Mouse (Mus musculus): ENCODE measurements around the gene Trim5. TPM values are rescaled to one million over a fixed set of nuclear protein-coding genes. Genes with fewer than 3 reads are reported as not detected.
A peak's percentile ranks its signal among the peaks of the same experiment; 100 is the strongest.

Trim5 gene
- polyA plus RNA-seq, 1 experiment from 2014 or later = 2.3 TPM

- ATAC-seq (peak; percentile 98), DNase-seq (ENCODE audit: low read depth, low spot score) (peak; percentile 19)
- H3K27me3 ChIP-seq = no peaks in the 10 kb centered on the region
- ChIA-PET CTCF (interaction anchor here (0.8 to 1.0 kb wide), 2 partner anchors 11 to 120 kb away, joined by 3 to 5 read pairs; no protein-coding TSS in a partner anchor), POLR2A (interaction anchor here (0.7 kb wide), 1 partner anchor 1151 kb away, joined by 5 read pairs; no protein-coding TSS in a partner anchor)
- in situ Hi-C loops (cut with MboI; ENCODE audit: low pct_unique_long_range_greater_than_20kb) = loop anchor here (25.0 kb wide), 1 partner anchor 1557 kb away; the partner anchor contains the start of genes Olfr557 and Trim68
- peak; percentile 58 for TF ChIP-seq CTCF (IDR thresholded peaks at IDR 0.05)
Measured at GRCm38 (mm10) chr7:104244287-104245181, 43.4 kb downstream of the Trim5 start, which contains the start of gene Trim34a. TSS of gene Trim34a (plus strand) at chr7:104244457.

GRCm38 (mm10) chr7:104243616-104244015 is 44.3 kb downstream of the Trim5 start:
- TF ChIP-seq CTCF (IDR thresholded peaks at IDR 0.05) = no peak
- no peaks in the 10 kb centered on the region for H3K27me3 ChIP-seq
- CTCF ChIA-PET = interaction anchor here (0.8 to 1.0 kb wide), 2 partner anchors 10 to 121 kb away, joined by 3 to 5 read pairs; no protein-coding TSS in a partner anchor
- DNase-seq (ENCODE audit: low read depth, low spot score) (no peak), ATAC-seq (no peak)
- POLR2A ChIA-PET = interaction anchor here (0.7 kb wide), 1 partner anchor 1150 kb away, joined by 5 read pairs; no protein-coding TSS in a partner anchor
- in situ Hi-C loops (cut with MboI; ENCODE audit: low pct_unique_long_range_greater_than_20kb) = loop anchor here (25.0 kb wide), 1 partner anchor 1556 kb away; the partner anchor contains the start of genes Olfr557 and Trim68

GRCm38 (mm10) chr7:104240857-104241256 is 47.0 kb downstream of the Trim5 start:
- POLR2A ChIA-PET = no interaction called here
- no peak for TF ChIP-seq CTCF (IDR thresholded peaks at IDR 0.05)
- in situ Hi-C loops (cut with MboI; ENCODE audit: low pct_unique_long_range_greater_than_20kb) = loop anchor here (25.0 kb wide), 1 partner anchor 1554 kb away; the partner anchor contains the start of genes Olfr557 and Trim68
- ATAC-seq = no peak
- H3K27me3 ChIP-seq = no peaks in the 10 kb centered on the region
- DNase-seq (ENCODE audit: low read depth, low spot score) = no peak
- CTCF ChIA-PET = no interaction called here

- ATAC-seq (no peak), DNase-seq (ENCODE audit: low read depth, low spot score) (no peak)
- H3K27me3 ChIP-seq = no peaks in the 10 kb centered on the region
- ChIA-PET POLR2A (no interaction called here), CTCF (no interaction called here)
- in situ Hi-C loops (cut with MboI; ENCODE audit: low pct_unique_long_range_greater_than_20kb) = loop anchor here (25.0 kb wide), 1 partner anchor 1544 kb away; the partner anchor contains the start of genes Olfr557 and Trim68
- TF ChIP-seq CTCF (IDR thresholded peaks at IDR 0.05) = peak; percentile 57
Measured at GRCm38 (mm10) chr7:104231203-104231602, 56.7 kb downstream of the Trim5 start.

- DNase-seq (ENCODE audit: low read depth, low spot score) (no peak), ATAC-seq (peak; percentile 39)
- in situ Hi-C loops (cut with MboI; ENCODE audit: low pct_unique_long_range_greater_than_20kb) = loop anchor here (25.0 kb wide), 1 partner anchor 1293 kb away; no protein-coding TSS in a partner anchor
- TF ChIP-seq CTCF (IDR thresholded peaks at IDR 0.05) = no peak
- ChIA-PET CTCF (no interaction called here), POLR2A (no interaction called here)
- no peaks in the 10 kb centered on the region for H3K27me3 ChIP-seq
Measured at GRCm38 (mm10) chr7:104218701-104219569, 69.0 kb downstream of the Trim5 start, which contains the start of gene Trim6. TSS of gene Trim6 (plus strand) at chr7:104218793.

- H3K27me3 ChIP-seq = no peaks in the 10 kb centered on the region
- ATAC-seq = no peak
- no peak for TF ChIP-seq CTCF (IDR thresholded peaks at IDR 0.05)
- CTCF ChIA-PET = no interaction called here
- POLR2A ChIA-PET = no interaction called here
- no peak for DNase-seq (ENCODE audit: low read depth, low spot score)
- in situ Hi-C loops (cut with MboI; ENCODE audit: low pct_unique_long_range_greater_than_20kb) = loop anchor here (25.0 kb wide), 1 partner anchor 1294 kb away; no protein-coding TSS in a partner anchor
Measured at GRCm38 (mm10) chr7:104217881-104218280, 70.0 kb downstream of the Trim5 start.

- TF ChIP-seq CTCF (IDR thresholded peaks at IDR 0.05) = no peak
- DNase-seq (ENCODE audit: low read depth, low spot score) (no peak), ATAC-seq (no peak)
- CTCF ChIA-PET = no interaction called here
- in situ Hi-C loops (cut with MboI; ENCODE audit: low pct_unique_long_range_greater_than_20kb) = loop anchor here (25.0 kb wide), 1 partner anchor 1296 kb away; no protein-coding TSS in a partner anchor
- no peaks in the 10 kb centered on the region for H3K27me3 ChIP-seq
- POLR2A ChIA-PET = no interaction called here
Measured at GRCm38 (mm10) chr7:104216011-104216535, 71.8 kb downstream of the Trim5 start.

Other genes starting within 250 kb of the Trim5 start
- not detected for gene Olfr642, start 235.4 kb downstream of the Trim5 start, polyA plus RNA-seq (2021)
- gene 4930516K23Rik, start 226.6 kb downstream of the Trim5 start, polyA plus RNA-seq (2021) = not detected
- not detected for gene Olfr644, start 216.2 kb downstream of the Trim5 start, polyA plus RNA-seq (2021)
- gene Olfr645, start 202.6 kb downstream of the Trim5 start, polyA plus RNA-seq (2021) = not detected
- 0.04 TPM for gene Olfr646, start 183.2 kb downstream of the Trim5 start, polyA plus RNA-seq (2021)
- gene Ubqln5, start 158.3 kb downstream of the Trim5 start, polyA plus RNA-seq (2021) = not detected
- not detected for gene Olfr643, start 150.7 kb downstream of the Trim5 start, polyA plus RNA-seq (2021)
- gene Ubqln3, start 144.8 kb downstream of the Trim5 start, polyA plus RNA-seq (2021) = not detected
- not detected for gene Ubqlnl, start 137.5 kb downstream of the Trim5 start, polyA plus RNA-seq (2021)
- gene Olfm5, start 123.3 kb downstream of the Trim5 start, polyA plus RNA-seq (2021) = not detected
- gene Olfr648, start 104.7 kb downstream of the Trim5 start, polyA plus RNA-seq (2021) = 0.03 TPM
- gene Olfr649, start 92.1 kb downstream of the Trim5 start, polyA plus RNA-seq (2021) = not detected
- 0.08 TPM for gene Trim6, start 69.3 kb downstream of the Trim5 start, polyA plus RNA-seq (2021)
- gene Trim34a, start 43.6 kb downstream of the Trim5 start, polyA plus RNA-seq (2021) = 1.6 TPM
- gene Trim12a, start 27.4 kb upstream of the Trim5 start, polyA plus RNA-seq (2021) = 2.1 TPM
- 1.4 TPM for gene Trim34b, start 41.4 kb upstream of the Trim5 start, polyA plus RNA-seq (2021)
- 12.2 TPM for gene Trim12c, start 65.3 kb upstream of the Trim5 start, polyA plus RNA-seq (2021)
- not detected for gene Trim30b, start 81.8 kb upstream of the Trim5 start, polyA plus RNA-seq (2021)
- gene Trim30c, start 112.7 kb upstream of the Trim5 start, polyA plus RNA-seq (2021) = not detected
- 0.67 TPM for gene Trim30a, start 177.1 kb upstream of the Trim5 start, polyA plus RNA-seq (2021)
- not detected for gene Trim30d, start 219.8 kb upstream of the Trim5 start, polyA plus RNA-seq (2021)

Measured in Patski (cell line).